Mouse (Mus musculus) midbrain, embryonic 10.5 days (tissue): ENCODE measurements at regions not wholly inside any gene's neighbourhood (a gene's known extent, or its start where the extent isn't known, plus 50 kb on each side); places are given as distances from the start of the nearest gene placed in this dataset.
A peak's percentile ranks its signal among the peaks of the same experiment; 100 is the strongest.

Source experiments
- DNase-seq: peaks from one replicate; pipeline ENCODE4 v3.0.0-alpha.2; 2017; ENCODE audit warnings: low spot score
- H3K27ac ChIP-seq: fragments of 300-500 bp; sonication (generic); replicated peaks from 2 replicates; pipeline ENCODE4 v1.5.1; 2016; ENCODE audit warnings: mild to moderate bottlenecking
- H3K27me3 ChIP-seq: fragments of 300-500 bp; sonication (generic); 2 replicates; pipeline ENCODE4 v1.6.1; 2016; ENCODE audit warnings: low read depth, mild to moderate bottlenecking; ENCODE audit not compliant: poor library complexity, severe bottlenecking
- H3K36me3 ChIP-seq: fragments of 300-500 bp; sonication (generic); 2 replicates; pipeline ENCODE4 v1.6.1; 2016; ENCODE audit warnings: mild to moderate bottlenecking, moderate library complexity
- H3K4me1 ChIP-seq: fragments of 300-500 bp; sonication (generic); 2 replicates; pipeline ENCODE4 v1.6.1; 2016
- H3K4me3 ChIP-seq: fragments of 300-500 bp; sonication (generic); 2 replicates; pipeline ENCODE4 v1.5.1; 2016; ENCODE audit warnings: mild to moderate bottlenecking, moderate library complexity
- H3K9me3 ChIP-seq: fragments of 300-500 bp; sonication (generic); replicated peaks from 2 replicates; pipeline ENCODE4 v1.6.1; 2016; ENCODE audit warnings: mild to moderate bottlenecking
- WGBS: fragments of 180-500 bp; shearing (Covaris S2); methylation state at CpG from one replicate; pipeline ENCODE4 v1.1.7; 2016; 5-methylcytosine and 5-hydroxymethylcytosine counted together

DNA sequence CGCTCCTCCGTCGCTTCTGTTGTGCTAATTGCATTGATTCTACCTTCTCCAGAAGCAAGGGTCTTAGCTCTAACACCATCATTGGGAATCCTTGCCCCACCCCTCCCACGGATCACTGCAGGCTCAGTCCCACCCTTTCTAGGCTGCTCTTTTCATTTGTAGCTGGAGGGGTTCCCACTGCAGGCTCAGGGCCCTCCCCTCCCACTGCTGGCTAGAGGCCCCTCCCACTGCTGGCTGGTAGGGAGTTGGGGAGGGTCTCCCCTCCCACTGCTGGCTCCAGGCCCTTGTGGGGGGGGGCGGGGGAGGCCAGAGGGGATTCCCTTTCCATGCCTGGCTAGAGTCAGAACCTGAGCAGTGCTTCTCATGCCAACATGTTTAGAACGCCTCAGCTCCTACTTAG is 215.5 kb upstream of the Mphosph6 start:
- H3K4me1 ChIP-seq: peaks cover 12% of the 10 kb centered on the region
- 23% methylated on average over 6 of the region's 6 CpGs for WGBS
- H3K27me3 ChIP-seq: no peaks in the 10 kb centered on the region
- no peak overlapping the region for H3K4me3 ChIP-seq
- H3K9me3 ChIP-seq: no peaks in the 10 kb centered on the region
- no peak for DNase-seq
- peak overlapping the region; percentile 42 for H3K27ac ChIP-seq
- no peaks in the 10 kb centered on the region for H3K36me3 ChIP-seq

DNA sequence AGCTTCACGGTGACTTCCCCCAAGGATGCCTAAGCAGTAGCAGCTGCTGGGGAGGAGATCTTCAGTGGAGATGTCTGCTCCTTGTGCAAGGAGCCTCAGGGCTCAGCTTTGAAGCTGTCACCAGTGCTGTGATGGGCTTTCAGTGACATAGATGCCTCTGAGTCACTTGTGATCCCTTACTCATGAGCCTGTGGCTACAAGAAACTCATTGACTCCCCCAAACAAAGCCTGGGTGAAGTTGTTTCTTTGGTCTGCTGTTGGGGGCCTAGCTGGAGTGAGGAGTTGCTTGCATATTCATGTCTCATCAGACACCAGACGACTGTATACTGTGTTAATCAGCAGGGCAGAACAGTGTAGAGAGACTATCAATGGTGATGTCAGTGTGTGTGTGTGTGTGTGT is 203.4 kb upstream of the Mphosph6 start:
- 0 out of 2 replicates have a peak overlapping the region, but pooled peaks have one; percentile 6 for H3K27ac ChIP-seq
- 65% methylated on average over 2 of the region's 2 CpGs for WGBS

DNA sequence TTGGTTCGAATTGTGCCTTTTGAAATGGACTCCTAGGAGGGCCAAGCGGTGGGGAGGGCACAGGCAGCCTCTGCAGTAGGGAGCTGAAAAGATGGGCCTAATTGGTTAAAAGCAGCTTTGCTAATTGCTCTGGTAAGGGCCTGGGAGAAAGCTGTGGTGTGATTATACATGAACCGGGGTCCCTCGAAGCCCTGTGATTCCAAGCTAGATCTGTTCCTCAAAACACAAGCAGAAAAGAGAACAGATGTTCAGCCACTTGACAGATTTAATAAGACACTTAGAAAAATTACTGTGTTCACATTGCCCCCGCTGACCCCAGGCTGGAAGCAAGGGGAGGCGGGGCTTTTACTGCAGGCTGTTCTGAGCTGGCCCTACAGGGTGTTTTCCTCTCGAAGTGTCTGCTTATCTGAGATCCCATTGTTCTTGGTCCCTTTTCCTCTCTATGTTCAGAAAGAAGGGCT is 202.7 kb upstream of the Mphosph6 start:
- 68% methylated on average over 7 of the region's 7 CpGs for WGBS
- 0 out of 2 replicates have a peak overlapping the region, but pooled peaks have one; percentile 6 for H3K27ac ChIP-seq
- no peaks in the 10 kb centered on the region for H3K36me3 ChIP-seq
- H3K4me1 ChIP-seq: peaks cover 10% of the 10 kb centered on the region; the same call in 1 of the 2 replicates
- H3K27me3 ChIP-seq: no peaks in the 10 kb centered on the region
- no peak overlapping the region for H3K4me3 ChIP-seq
- H3K9me3 ChIP-seq: no peaks in the 10 kb centered on the region
- DNase-seq: no peak

More for the DNA sequence above, 203.4 kb upstream of the Mphosph6 start:
- DNase-seq: no peak
- Histone ChIP-seq H3K27me3 (no peaks in the 10 kb centered on the region), H3K4me3 (no peak overlapping the region), H3K4me1 (peaks cover 10% of the 10 kb centered on the region; the same call in 1 of the 2 replicates), H3K36me3 (no peaks in the 10 kb centered on the region), H3K9me3 (no peaks in the 10 kb centered on the region; the same call in 1 of the 2 replicates)

DNA sequence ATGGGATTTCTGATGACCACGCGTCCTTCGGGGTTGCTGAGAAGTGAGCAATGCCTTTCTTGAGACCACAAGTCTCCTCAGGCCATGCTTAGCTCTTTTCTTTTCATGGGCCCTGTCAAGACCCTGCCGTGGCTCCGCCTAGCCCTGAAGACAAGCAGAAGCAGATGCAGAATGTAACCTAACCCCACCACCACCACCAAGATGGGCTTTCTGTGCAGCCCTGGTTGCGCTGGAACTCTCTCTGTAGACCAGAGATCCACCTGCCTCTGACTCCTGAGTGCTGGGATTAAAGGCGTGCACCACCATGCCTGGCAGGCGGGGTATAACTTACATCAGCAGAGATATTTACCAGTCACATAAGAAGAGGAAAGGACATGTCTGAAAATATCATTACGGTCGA is 199.4 kb upstream of the Mphosph6 start:
- WGBS: 92% methylated on average over 10 of the region's 10 CpGs
- Histone ChIP-seq H3K36me3 (no peaks in the 10 kb centered on the region), H3K9me3 (no peaks in the 10 kb centered on the region), H3K4me1 (peaks cover 10% of the 10 kb centered on the region; the same call in 1 of the 2 replicates), H3K27me3 (no peaks in the 10 kb centered on the region), H3K27ac (no peak overlapping the region), H3K4me3 (no peak overlapping the region)
- no peak for DNase-seq

DNA sequence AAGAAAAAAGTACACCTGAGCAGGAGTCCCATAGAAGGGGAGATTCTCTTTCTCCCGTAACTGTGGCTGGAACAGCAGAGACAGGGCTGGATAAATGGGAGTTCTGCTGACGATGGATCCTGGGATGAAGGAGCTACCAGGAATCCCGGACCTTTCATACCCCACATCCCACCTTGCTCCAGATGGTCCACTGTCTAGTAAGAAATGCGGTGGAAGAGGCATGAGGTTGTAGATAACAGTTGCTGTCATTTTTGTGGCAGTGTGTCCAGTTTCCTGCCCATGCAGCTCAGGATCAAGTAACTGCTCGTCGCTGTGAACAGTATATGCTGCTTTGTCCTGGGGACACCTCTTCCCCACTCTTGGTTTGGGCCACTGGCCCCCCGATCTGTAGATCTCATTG is 190.1 kb upstream of the Mphosph6 start:
- 96% methylated on average over 7 of the region's 7 CpGs for WGBS
- Histone ChIP-seq H3K4me3 (no peak overlapping the region), H3K4me1 (no peaks in the 10 kb centered on the region), H3K27me3 (no peaks in the 10 kb centered on the region), H3K36me3 (no peaks in the 10 kb centered on the region), H3K27ac (no peak overlapping the region), H3K9me3 (no peaks in the 10 kb centered on the region)
- no peak for DNase-seq

DNA sequence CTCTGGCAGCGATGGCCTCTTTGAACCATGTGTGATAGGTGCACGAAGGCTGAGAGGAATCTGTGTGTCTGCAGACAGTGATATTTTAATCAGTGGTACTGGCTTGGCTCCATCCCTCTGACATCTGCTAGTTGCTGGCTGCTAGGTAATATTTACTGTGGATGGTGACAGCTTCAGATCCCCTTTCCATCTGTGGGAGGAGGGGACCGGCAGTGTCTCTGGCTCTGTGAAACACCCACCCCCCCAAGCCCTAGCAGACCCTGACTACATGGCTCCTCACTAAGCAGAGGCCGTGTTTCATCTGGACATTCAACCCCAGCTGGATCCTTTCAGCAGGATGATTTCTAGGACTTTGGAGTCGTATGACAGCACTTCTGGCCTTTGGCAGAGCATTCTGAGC is 187.0 kb upstream of the Mphosph6 start:
- 85% methylated on average over 5 of the region's 5 CpGs for WGBS
- no peak overlapping the region for H3K27ac ChIP-seq
- DNase-seq: no peak
- H3K4me1 ChIP-seq: no peaks in the 10 kb centered on the region
- H3K4me3 ChIP-seq: no peak overlapping the region
- H3K9me3 ChIP-seq: no peaks in the 10 kb centered on the region
- no peaks in the 10 kb centered on the region for H3K27me3 ChIP-seq
- no peaks in the 10 kb centered on the region for H3K36me3 ChIP-seq

DNA sequence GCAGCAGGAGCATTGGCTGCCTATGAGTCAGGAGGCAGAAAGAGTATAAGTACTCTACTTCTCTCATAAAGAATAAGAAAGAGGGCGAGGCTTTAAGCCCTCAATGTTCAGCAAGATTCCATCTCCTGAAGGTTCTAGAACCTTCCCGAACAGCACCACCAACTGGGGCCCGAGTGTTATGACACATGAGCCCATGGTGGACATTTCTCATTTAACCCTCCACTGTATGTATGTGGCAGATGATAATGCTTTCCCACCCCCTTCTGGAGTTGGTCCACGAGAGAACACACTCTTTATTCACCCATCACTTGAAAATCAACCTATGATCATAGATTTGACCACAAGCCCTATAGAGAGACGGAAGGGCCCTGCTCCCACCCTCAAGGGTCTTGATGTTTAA is 166.6 kb upstream of the Mphosph6 start:
- WGBS: 89% methylated on average over 5 of the region's 5 CpGs
- no peaks in the 10 kb centered on the region; the same call in 1 of the 2 replicates for H3K9me3 ChIP-seq
- H3K36me3 ChIP-seq: no peaks in the 10 kb centered on the region
- no peak for DNase-seq
- no peaks in the 10 kb centered on the region for H3K27me3 ChIP-seq
- no peak overlapping the region for H3K4me3 ChIP-seq
- no peak overlapping the region for H3K27ac ChIP-seq
- no peaks in the 10 kb centered on the region for H3K4me1 ChIP-seq

DNA sequence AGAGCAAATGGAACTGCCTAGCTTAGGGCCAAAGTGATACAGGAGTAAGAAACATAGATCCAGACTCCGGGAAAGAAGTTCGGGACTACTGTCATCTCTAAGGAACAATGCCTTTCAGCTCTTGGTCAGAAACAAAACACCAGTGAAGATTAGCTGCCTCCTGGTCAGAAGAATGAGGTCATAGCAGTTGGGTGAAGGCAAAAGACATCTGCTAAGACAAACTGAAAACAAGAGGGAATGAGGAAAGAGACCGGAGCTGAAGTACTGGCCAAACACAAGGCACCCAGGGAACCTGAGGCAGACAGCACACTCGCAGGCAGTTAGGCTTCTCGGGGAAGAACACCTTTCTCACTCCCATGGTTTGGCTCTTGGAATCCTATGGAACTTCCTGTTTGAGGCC is 164.8 kb upstream of the Mphosph6 start:
- Histone ChIP-seq H3K4me1 (no peaks in the 10 kb centered on the region), H3K27ac (no peak overlapping the region), H3K9me3 (no peaks in the 10 kb centered on the region; the same call in 1 of the 2 replicates), H3K4me3 (no peak overlapping the region), H3K27me3 (no peaks in the 10 kb centered on the region), H3K36me3 (no peaks in the 10 kb centered on the region)
- 89% methylated on average over 5 of the region's 5 CpGs for WGBS
- no peak for DNase-seq

DNA sequence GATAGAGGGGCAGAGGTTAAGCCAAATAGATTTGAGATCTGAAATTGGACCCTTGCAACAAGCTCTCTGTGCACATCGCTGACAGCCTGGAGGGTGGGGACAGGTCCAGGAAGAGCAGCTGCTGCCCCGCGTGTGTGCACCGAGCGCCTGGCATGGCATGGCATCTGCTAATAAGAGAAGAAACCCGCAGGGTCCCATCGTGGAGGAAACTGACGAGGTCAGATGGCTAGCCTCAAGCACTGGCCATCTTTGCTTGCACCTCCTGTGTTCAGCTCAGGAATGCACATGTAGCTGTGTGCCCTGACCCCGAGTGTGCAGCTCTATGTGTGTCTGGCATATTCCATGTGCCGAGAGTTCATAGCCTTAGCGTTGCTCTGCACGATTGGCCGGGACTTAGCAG is 161.7 kb upstream of the Mphosph6 start:
- DNase-seq: no peak
- Histone ChIP-seq H3K4me3 (no peak overlapping the region), H3K4me1 (no peaks in the 10 kb centered on the region), H3K36me3 (no peaks in the 10 kb centered on the region), H3K27me3 (no peaks in the 10 kb centered on the region), H3K9me3 (peaks cover 4% of the 10 kb centered on the region; the same call in 1 of the 2 replicates), H3K27ac (no peak overlapping the region)
- WGBS: 92% methylated on average over 13 of the region's 13 CpGs

DNA sequence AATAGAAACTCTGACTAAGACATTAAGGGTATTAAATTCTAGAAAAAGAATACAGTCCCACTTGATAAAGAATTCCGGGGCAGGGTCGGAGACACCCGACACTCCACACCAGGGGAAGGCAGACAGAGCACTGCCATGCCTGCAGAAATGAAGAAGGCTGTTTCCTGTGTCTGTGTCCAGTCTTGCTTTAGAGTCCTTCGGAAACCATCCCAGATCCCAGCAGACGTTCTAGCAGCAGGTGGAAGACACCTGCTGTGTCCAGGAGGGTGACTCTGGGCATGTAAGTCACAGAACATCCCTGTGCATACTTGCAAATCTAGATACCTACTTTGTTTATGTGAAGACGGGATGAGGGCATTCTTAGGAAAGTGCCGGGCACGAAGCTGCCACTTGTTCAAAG is 160.9 kb upstream of the Mphosph6 start:
- no peak for DNase-seq
- H3K27me3 ChIP-seq: no peaks in the 10 kb centered on the region
- 89% methylated on average over 8 of the region's 8 CpGs for WGBS
- H3K4me3 ChIP-seq: no peak overlapping the region
- H3K4me1 ChIP-seq: no peaks in the 10 kb centered on the region
- no peaks in the 10 kb centered on the region for H3K36me3 ChIP-seq
- peaks cover 4% of the 10 kb centered on the region; the same call in 1 of the 2 replicates for H3K9me3 ChIP-seq
- no peak overlapping the region for H3K27ac ChIP-seq

DNA sequence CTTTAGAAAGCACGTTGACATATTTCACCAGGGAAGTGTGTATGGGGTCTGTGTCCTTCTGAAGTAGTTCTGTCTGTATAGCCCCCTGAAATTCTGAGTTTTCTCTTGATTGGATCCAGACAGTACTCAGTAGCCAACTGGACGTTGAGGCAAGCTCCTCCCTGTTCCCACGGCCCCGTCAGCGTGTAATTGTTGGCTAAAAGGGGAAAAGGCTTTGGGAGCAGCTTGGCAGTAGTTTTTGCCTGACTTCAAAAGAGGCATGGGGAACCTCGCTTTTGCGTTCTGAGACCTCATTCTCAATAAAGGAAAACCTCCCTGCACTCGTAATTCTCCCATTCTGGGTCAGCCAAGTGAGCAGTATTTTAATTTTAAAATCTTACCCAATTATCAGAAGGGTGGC is 157.8 kb upstream of the Mphosph6 start:
- H3K4me1 ChIP-seq: no peaks in the 10 kb centered on the region
- no peaks in the 10 kb centered on the region for H3K36me3 ChIP-seq
- no peak for DNase-seq
- 82% methylated on average over 8 of the region's 8 CpGs for WGBS
- no peak overlapping the region for H3K4me3 ChIP-seq
- H3K9me3 ChIP-seq: peaks cover 4% of the 10 kb centered on the region; the same call in 1 of the 2 replicates
- H3K27ac ChIP-seq: no peak overlapping the region
- no peaks in the 10 kb centered on the region for H3K27me3 ChIP-seq

DNA sequence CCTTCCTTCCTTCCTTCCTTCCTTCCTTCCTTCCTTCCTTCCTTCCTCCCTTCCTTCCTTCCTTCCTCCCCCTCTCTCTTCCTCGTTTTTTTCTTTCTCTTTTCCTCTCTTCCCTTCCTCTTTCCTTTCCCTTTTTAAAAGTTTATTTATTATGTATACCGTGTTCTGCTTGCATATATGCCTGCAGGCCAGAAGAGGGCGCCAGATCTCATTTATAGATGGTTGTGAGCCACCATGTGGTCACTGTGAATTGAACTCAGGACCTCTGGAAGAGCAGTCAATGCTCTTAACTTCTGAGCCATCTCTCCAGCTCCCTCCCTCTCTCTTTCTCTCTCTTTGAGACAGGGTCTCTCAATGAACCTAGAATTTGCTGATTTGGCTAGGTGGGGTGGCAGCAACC is 157.2 kb upstream of the Mphosph6 start:
- no peaks in the 10 kb centered on the region for H3K27me3 ChIP-seq
- no peaks in the 10 kb centered on the region for H3K4me1 ChIP-seq
- H3K9me3 ChIP-seq: peaks cover 4% of the 10 kb centered on the region; the same call in 1 of the 2 replicates
- H3K36me3 ChIP-seq: no peaks in the 10 kb centered on the region
- WGBS: 43% methylated on average over 3 of the region's 3 CpGs
- H3K4me3 ChIP-seq: no peak overlapping the region
- H3K27ac ChIP-seq: no peak overlapping the region
- DNase-seq: no peak

DNA sequence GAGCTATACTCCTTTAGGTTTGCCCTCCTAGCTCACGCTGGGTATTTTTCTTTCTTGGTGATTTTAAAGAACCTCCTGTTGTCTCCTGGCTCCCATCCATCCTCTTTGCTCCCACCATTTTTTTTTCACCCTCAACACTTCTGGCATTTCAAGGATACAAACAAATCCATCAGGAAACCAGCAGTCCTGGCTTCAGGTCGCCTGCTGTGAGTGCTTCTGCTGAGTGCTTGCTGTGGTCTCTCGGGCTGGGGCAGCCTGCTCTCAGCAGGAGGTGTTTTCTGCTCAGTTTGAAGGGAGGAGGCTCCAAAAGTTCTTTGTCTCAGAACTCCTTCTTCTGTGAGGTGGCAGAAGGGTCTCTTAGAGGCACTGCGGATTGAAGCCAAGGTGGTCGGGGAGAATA is 149.9 kb upstream of the Mphosph6 start:
- Histone ChIP-seq H3K9me3 (no peaks in the 10 kb centered on the region), H3K36me3 (no peaks in the 10 kb centered on the region), H3K27me3 (no peaks in the 10 kb centered on the region), H3K4me1 (peaks cover 10% of the 10 kb centered on the region), H3K4me3 (no peak overlapping the region), H3K27ac (no peak overlapping the region; the same call in 1 of the 2 replicates)
- 16% methylated on average over 5 of the region's 5 CpGs for WGBS
- no peak for DNase-seq

DNA sequence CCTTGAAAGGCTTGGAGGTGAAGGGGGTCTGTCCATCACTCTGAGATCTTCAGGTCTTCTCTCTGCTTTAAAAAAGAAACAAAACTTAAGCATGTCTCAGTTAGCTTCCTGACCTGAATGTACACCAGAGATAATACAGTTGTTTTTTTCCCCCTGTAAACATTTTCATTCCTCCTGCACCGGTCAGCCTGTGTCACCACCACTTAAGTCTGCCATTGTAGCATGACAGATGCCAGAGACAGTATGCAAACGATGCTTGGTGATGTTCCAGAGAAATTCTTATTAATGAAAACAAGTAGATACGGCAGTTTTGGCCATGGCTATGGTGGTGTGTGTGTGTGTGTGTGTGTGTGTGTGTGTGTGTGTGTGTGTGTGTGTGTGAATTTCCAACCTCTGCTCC is 144.8 kb upstream of the Mphosph6 start:
- DNase-seq: no peak

More for the DNA sequence above, 144.8 kb upstream of the Mphosph6 start:
- no peaks in the 10 kb centered on the region for H3K36me3 ChIP-seq
- no peaks in the 10 kb centered on the region for H3K27me3 ChIP-seq
- no peak overlapping the region for H3K27ac ChIP-seq
- WGBS: 81% methylated on average over 3 of the region's 3 CpGs
- H3K4me1 ChIP-seq: 0 out of 2 replicates have a peak, but pooled peaks cover 2% of the 10 kb centered on the region
- no peaks in the 10 kb centered on the region for H3K9me3 ChIP-seq
- no peak overlapping the region for H3K4me3 ChIP-seq
